In the genomic region with DNA sequence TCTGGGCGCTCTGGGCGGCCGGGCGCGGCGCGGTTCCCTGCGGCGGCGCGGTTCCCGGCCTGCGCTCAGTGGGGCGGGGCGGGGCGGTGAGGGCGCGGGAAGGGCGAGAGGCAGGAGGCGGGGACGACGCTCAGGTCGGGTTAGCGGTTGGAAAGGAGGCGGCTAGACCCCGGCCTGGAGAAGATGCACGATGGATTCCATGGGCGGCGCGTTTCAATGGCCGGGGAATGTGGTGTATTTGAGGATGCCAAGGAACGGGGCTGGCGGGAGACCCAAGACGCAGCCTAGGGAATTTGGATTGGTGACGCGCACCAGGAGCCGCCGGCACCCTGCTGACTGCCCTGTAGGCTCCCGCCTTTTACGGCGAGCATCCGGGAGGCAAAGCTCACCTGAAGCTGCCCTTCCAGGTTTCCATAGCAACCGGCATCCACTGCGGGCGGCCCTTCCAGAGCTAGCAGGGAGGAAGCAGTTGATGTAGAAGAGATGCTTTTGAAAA, we compare ENCODE assay signal across 8 mouse cellular contexts. TPM values are rescaled to one million over a fixed set of nuclear protein-coding genes. Genes with fewer than 3 reads are reported as not detected.
DNase-seq lines count a peak whose midpoint lies in the region; ATAC-seq lines count a peak whose summit lies in the region.

No protein-coding gene starts in this region.

- H3K4me1 ChIP-seq in megakaryocyte, embryonic 14.5 days: peaks cover 23% of the 10 kb centered on the region
- H3K4me1 ChIP-seq in stomach, embryonic 14.5 days (ENCODE audit: control insufficient read depth, insufficient read depth, low read length): peaks cover 10% of the 10 kb centered on the region

- peak; percentile 79 for DNase-seq in gastrocnemius, postnatal 10 days
- no peak for DNase-seq in gastrocnemius, postnatal 25 days
- DNase-seq in MEL-GATA-1-ER (ENCODE audit: extremely low read depth, low read depth): peak; percentile 26
- peak; percentile 78 for DNase-seq in embryo, embryonic 10.5 days (ENCODE audit: low spot score)
- peak; percentile 64 to 84 for DNase-seq in left cerebral cortex, adult 8-10 months (ENCODE audit: low spot score in 2 of 2)

- peaks cover 43% of the 10 kb centered on the region for H3K36me3 ChIP-seq in megakaryocyte, embryonic 14.5 days (replicated peaks; ENCODE audit: low read length)
- H3K36me3 ChIP-seq in stomach, embryonic 14.5 days (ENCODE audit: control insufficient read depth, insufficient read depth, low read length): peaks cover 8% of the 10 kb centered on the region; the same call in 1 of the 2 replicates

- peak overlapping the region; percentile 97 for H3K27ac ChIP-seq in stomach, embryonic 14.5 days (ENCODE audit: low read length)

- H3K9me3 ChIP-seq in megakaryocyte, embryonic 14.5 days: peaks cover 3% of the 10 kb centered on the region
- no peaks in the 10 kb centered on the region for H3K9me3 ChIP-seq in stomach, embryonic 14.5 days (ENCODE audit: control insufficient read depth, low read depth, low read length)

- peak overlapping the region; percentile 65 for H3K9ac ChIP-seq in stomach, embryonic 14.5 days (replicated peaks; ENCODE audit: low read depth, low read length)

- H3K4me2 ChIP-seq in stomach, embryonic 14.5 days (replicated peaks; ENCODE audit: low read depth, low read length): peak overlapping the region; percentile 72

- H3K27me3 ChIP-seq in megakaryocyte, embryonic 14.5 days (replicated peaks): no peaks in the 10 kb centered on the region
- H3K27me3 ChIP-seq in stomach, embryonic 14.5 days (ENCODE audit: control insufficient read depth, insufficient read depth, low read length): no peaks in the 10 kb centered on the region

- peak overlapping the region; percentile 98 for H3K4me3 ChIP-seq in megakaryocyte, embryonic 14.5 days (replicated peaks)
- peak overlapping the region; percentile 74 for H3K4me3 ChIP-seq in stomach, embryonic 14.5 days (ENCODE audit: low read depth, low read length)

- peak; percentile 83 to 84 for ATAC-seq in hematopoietic stem cell, adult 5-6 weeks (replicated peaks in 1 of 2; ENCODE audit: insufficient read depth in 1 of 2, low FRiP score in 2 of 2, low TSS enrichment in 1 of 2, low read depth in 1 of 2, poor library complexity in 2 of 2, severe bottlenecking in 2 of 2)
- peak; percentile 94 for ATAC-seq in stomach, embryonic 14.5 days (ENCODE audit: insufficient number of reproducible peaks, insufficient read depth, low FRiP score, low read depth)

- WGBS in stomach, embryonic 14.5 days: 0% methylated on average over 42 of the region's 45 CpGs

RNA-seq across cellular contexts. Expression of a gene that starts 0.5 kb away (rescaled TPM):
- 10 to 100 TPM in 1 of 2 experiments, 1 to 10 TPM in 1; 8.3 to 13.0 TPM for total RNA-seq in gastrocnemius, postnatal 10 days (2021)
- 10 to 100 TPM; 10.7 to 12.9 TPM for total RNA-seq in gastrocnemius, postnatal 25 days (2021)
- 44.0 and 68.0 TPM in 2 replicates for total RNA-seq in hematopoietic stem cell, adult 5-6 weeks (2017)
- 100 to 1,000 TPM; 108 to 125 (median 110) TPM for total RNA-seq in left cerebral cortex, adult 8-10 months (2022)
- polyA plus RNA-seq in megakaryocyte, embryonic 14.5 days (2012; ENCODE audit: insufficient read depth, low replicate concordance): 41.3 and 52.8 TPM in 2 replicates
- polyA plus RNA-seq in stomach, embryonic 14.5 days (2014; fragmentation: Nextera tagmentation; extraction: Ambion mirVana): 69.2 and 71.1 TPM in 2 replicates

RNA-seq across cellular contexts. Expression of a gene that starts 18.9 kb away (rescaled TPM):
- total RNA-seq in gastrocnemius, postnatal 10 days (2021): 1 to 10 TPM; 7.3 to 8.7 TPM
- total RNA-seq in gastrocnemius, postnatal 25 days (2021): 1 to 10 TPM; 4.6 to 4.7 TPM
- 26.7 and 36.9 TPM in 2 replicates for total RNA-seq in hematopoietic stem cell, adult 5-6 weeks (2017)
- total RNA-seq in left cerebral cortex, adult 8-10 months (2022): 10 to 100 TPM; 12.0 to 15.5 (median 13.5) TPM
- 4.0 and 10.9 TPM in 2 replicates for polyA plus RNA-seq in megakaryocyte, embryonic 14.5 days (2012; ENCODE audit: insufficient read depth, low replicate concordance)
- 27.7 and 30.1 TPM in 2 replicates for polyA plus RNA-seq in stomach, embryonic 14.5 days (2014; fragmentation: Nextera tagmentation; extraction: Ambion mirVana)

RNA-seq across cellular contexts. Expression of a gene that starts 19.9 kb away (rescaled TPM):
- total RNA-seq in gastrocnemius, postnatal 10 days (2021): not detected
- total RNA-seq in gastrocnemius, postnatal 25 days (2021): not detected
- total RNA-seq in hematopoietic stem cell, adult 5-6 weeks (2017): not detected in 2 replicates
- total RNA-seq in left cerebral cortex, adult 8-10 months (2022): under 1 TPM; 0.38 to 0.77 (median 0.69) TPM
- polyA plus RNA-seq in megakaryocyte, embryonic 14.5 days (2012; ENCODE audit: insufficient read depth, low replicate concordance): not detected in 2 replicates
- 0.11 and 0.22 TPM in 2 replicates for polyA plus RNA-seq in stomach, embryonic 14.5 days (2014; fragmentation: Nextera tagmentation; extraction: Ambion mirVana)

RNA-seq across cellular contexts. Expression of a gene that starts 42.2 kb away (rescaled TPM):
- 1 to 10 TPM; 2.0 to 2.2 TPM for total RNA-seq in gastrocnemius, postnatal 10 days (2021)
- 1 to 10 TPM; 2.3 to 2.9 TPM for total RNA-seq in gastrocnemius, postnatal 25 days (2021)
- total RNA-seq in hematopoietic stem cell, adult 5-6 weeks (2017): 7.0 and 11.4 TPM in 2 replicates
- total RNA-seq in left cerebral cortex, adult 8-10 months (2022): 1 to 10 TPM in 3 of 4 experiments, under 1 TPM in 1; 0.57 to 2.9 (median 1.5) TPM
- 19.3 and 20.5 TPM in 2 replicates for polyA plus RNA-seq in megakaryocyte, embryonic 14.5 days (2012; ENCODE audit: insufficient read depth, low replicate concordance)
- polyA plus RNA-seq in stomach, embryonic 14.5 days (2014; fragmentation: Nextera tagmentation; extraction: Ambion mirVana): 1.1 and 1.2 TPM in 2 replicates
